Mouse (Mus musculus): Measurements from ENCODE around the gene Pet117. TPM values are rescaled to one million over a fixed set of nuclear protein-coding genes. Genes with fewer than 3 reads are reported as not detected.

Pet117 gene
- polyA plus RNA-seq, 1 experiment from 2014 or later = 3.1 TPM

DNA sequence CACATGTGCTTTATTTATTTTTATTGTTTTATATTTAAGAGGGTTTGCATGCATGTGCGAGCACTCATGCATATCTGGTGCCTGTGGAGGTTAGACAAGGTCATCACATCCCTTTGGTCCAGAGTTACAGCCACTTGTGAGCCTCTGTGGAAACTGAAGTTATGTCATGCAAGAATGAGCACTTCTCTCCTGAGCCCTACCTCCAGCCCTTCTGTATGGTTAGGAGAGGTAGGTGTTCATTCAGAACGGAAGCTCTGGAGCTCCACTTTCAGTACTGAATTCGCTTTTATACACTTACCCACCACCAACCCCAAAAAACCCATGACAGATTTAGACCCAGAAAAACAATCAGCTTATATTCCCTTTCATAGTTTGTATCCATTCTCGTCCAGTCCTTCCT, 2.8 kb downstream of the Pet117 start:
- peaks cover 17% of the 10 kb centered on the region for H3K36me3 ChIP-seq (ENCODE audit: control insufficient read depth, insufficient read depth)
- no peak overlapping the region for H3K9ac ChIP-seq (replicated peaks; ENCODE audit: low read depth, low read length)
- peaks cover 11% of the 10 kb centered on the region for H3K4me1 ChIP-seq (replicated peaks; ENCODE audit: control insufficient read depth, insufficient read depth, low read length)
- no peak for ATAC-seq
- H3K4me2 ChIP-seq (ENCODE audit: low read length) = no peak overlapping the region
- H3K27ac ChIP-seq (ENCODE audit: low read length) = no peak overlapping the region
- no peaks in the 10 kb centered on the region for H3K27me3 ChIP-seq (replicated peaks; ENCODE audit: control insufficient read depth, insufficient read depth, low read length)
- H3K4me3 ChIP-seq (replicated peaks; ENCODE audit: low read length) = no peak overlapping the region
- H3K9me3 ChIP-seq (ENCODE audit: control insufficient read depth, low read length) = no peaks in the 10 kb centered on the region
- 90% methylated on average over 4 of the region's 4 CpGs for WGBS

DNA sequence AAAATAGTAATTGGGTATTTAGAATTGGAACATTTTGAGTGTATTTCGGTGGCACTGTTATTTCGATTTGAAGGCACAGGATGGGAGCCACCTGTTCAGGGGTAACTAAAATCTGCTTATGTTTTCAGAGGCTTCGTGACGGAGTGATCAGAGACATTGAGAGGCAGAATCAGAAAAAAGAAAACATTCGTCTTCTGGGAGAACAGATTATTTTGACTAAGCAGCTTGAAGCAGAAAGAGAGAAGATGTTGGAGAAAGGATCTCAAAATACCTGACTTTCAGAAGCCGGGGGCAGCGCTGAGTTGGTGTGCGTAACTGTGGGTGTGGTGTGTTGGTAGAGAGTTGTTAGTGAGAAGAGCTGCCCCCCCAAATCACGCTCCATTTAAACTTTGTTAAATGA, 4.3 kb downstream of the Pet117 start:
- no peak overlapping the region for H3K4me2 ChIP-seq (ENCODE audit: low read length)
- no peaks in the 10 kb centered on the region for H3K27me3 ChIP-seq (replicated peaks; ENCODE audit: control insufficient read depth, insufficient read depth, low read length)
- WGBS = 90% methylated on average over 9 of the region's 9 CpGs
- H3K4me3 ChIP-seq (replicated peaks; ENCODE audit: low read length) = no peak overlapping the region
- H3K36me3 ChIP-seq (ENCODE audit: control insufficient read depth, insufficient read depth) = peaks cover 20% of the 10 kb centered on the region
- H3K27ac ChIP-seq (ENCODE audit: low read length) = no peak overlapping the region
- H3K9me3 ChIP-seq (ENCODE audit: control insufficient read depth, low read length) = no peaks in the 10 kb centered on the region
- ATAC-seq = no peak
- H3K4me1 ChIP-seq (replicated peaks; ENCODE audit: control insufficient read depth, insufficient read depth, low read length) = peaks cover 11% of the 10 kb centered on the region
- no peak overlapping the region for H3K9ac ChIP-seq (replicated peaks; ENCODE audit: low read depth, low read length)

DNA sequence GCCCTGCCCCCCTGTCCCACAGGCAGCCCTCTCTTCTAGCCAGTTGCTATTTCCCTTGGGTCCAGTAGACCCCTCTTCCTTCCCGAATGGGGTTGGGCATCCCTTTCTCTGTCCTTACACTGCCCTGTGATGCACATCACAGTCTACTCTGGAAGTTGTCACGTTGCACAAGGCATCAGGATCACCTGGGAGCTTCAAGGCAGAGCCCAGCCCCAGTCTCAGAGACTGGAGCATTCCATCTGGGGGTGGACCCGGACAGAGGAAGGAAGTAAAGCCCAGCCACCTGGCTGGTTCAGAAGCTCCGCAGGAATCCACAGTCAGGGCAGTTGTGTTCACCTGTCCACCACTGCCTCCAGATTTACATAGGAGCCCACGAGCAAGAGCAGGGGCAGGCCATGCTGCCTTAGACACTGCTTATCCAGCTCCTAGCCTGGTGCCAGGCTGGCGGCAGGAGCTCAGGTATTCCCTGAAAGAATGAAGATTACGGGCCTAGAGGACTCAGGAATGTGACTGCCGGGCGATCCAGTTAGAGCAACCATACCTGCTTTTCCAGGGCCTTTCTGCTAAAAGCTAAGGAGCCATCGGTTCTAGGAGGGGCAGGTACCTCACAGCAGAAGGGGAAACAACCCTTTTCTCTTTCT, 6.4 kb downstream of the Pet117 start:
- Histone ChIP-seq H3K4me2 (ENCODE audit: low read length) (no peak overlapping the region), H3K4me3 (replicated peaks; ENCODE audit: low read length) (no peak overlapping the region), H3K36me3 (ENCODE audit: control insufficient read depth, insufficient read depth) (peaks cover 28% of the 10 kb centered on the region), H3K27me3 (replicated peaks; ENCODE audit: control insufficient read depth, insufficient read depth, low read length) (no peaks in the 10 kb centered on the region), H3K9ac (replicated peaks; ENCODE audit: low read depth, low read length) (no peak overlapping the region), H3K9me3 (ENCODE audit: control insufficient read depth, low read length) (no peaks in the 10 kb centered on the region), H3K27ac (ENCODE audit: low read length) (no peak overlapping the region), H3K4me1 (replicated peaks; ENCODE audit: control insufficient read depth, insufficient read depth, low read length) (peaks cover 5% of the 10 kb centered on the region)
- WGBS = 94% methylated on average over 10 of the region's 10 CpGs
- no peak for ATAC-seq

DNA sequence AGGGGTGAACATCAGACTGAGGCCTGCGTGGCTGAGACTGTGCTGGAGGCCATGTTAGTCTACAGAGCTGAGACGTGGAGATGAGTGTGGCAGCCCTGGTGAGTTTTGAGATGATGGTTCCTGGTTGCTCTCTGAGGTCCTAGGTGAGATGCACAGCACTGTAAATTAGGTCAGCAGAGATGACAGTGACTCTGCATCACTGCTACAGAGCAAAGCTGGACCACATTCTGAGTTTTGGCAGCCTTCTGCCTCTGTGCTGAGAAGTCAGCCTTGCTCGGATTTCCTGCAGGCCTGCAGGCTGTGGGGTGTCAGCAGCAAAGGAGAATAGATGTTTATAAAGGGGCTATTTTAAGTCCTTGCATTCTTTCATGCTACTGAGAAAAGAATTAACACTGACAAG, 12.5 kb downstream of the Pet117 start:
- Histone ChIP-seq H3K9me3 (ENCODE audit: control insufficient read depth, low read length) (no peaks in the 10 kb centered on the region), H3K4me3 (replicated peaks; ENCODE audit: low read length) (no peak overlapping the region), H3K9ac (replicated peaks; ENCODE audit: low read depth, low read length) (no peak overlapping the region), H3K4me2 (ENCODE audit: low read length) (no peak overlapping the region), H3K36me3 (ENCODE audit: control insufficient read depth, insufficient read depth) (peaks cover 28% of the 10 kb centered on the region), H3K4me1 (replicated peaks; ENCODE audit: control insufficient read depth, insufficient read depth, low read length) (no peaks in the 10 kb centered on the region), H3K27ac (ENCODE audit: low read length) (no peak overlapping the region), H3K27me3 (replicated peaks; ENCODE audit: control insufficient read depth, insufficient read depth, low read length) (no peaks in the 10 kb centered on the region)
- WGBS = 67% methylated on average over 3 of the region's 3 CpGs
- ATAC-seq = no peak

DNA sequence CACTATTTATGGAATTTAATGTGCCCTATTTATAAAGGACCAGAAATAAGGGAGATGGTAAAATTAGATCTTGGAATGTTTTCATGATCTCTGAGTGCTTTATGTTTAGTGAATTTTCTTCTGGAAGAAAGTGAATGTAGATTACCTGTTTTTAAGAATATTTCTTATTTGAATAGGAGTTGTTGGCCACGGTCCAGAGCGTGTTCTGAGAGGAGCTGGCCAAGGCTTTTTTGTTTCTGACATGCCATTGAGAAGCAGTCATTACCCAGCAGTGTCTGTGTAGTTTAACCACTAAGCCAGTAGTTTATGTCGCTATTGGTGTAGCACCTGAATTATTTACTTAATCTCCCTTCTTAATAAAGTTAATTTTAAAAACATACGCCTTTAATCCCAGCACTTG, 12.9 kb downstream of the Pet117 start:
- H3K9me3 ChIP-seq (ENCODE audit: control insufficient read depth, low read length) = no peaks in the 10 kb centered on the region
- peaks cover 28% of the 10 kb centered on the region for H3K36me3 ChIP-seq (ENCODE audit: control insufficient read depth, insufficient read depth)
- no peak overlapping the region for H3K9ac ChIP-seq (replicated peaks; ENCODE audit: low read depth, low read length)
- no peak for ATAC-seq
- 85% methylated on average over 4 of the region's 4 CpGs for WGBS
- no peaks in the 10 kb centered on the region for H3K4me1 ChIP-seq (replicated peaks; ENCODE audit: control insufficient read depth, insufficient read depth, low read length)
- H3K4me3 ChIP-seq (replicated peaks; ENCODE audit: low read length) = no peak overlapping the region
- H3K27me3 ChIP-seq (replicated peaks; ENCODE audit: control insufficient read depth, insufficient read depth, low read length) = no peaks in the 10 kb centered on the region
- H3K4me2 ChIP-seq (ENCODE audit: low read length) = no peak overlapping the region
- no peak overlapping the region for H3K27ac ChIP-seq (ENCODE audit: low read length)

- Histone ChIP-seq H3K4me1 (replicated peaks; ENCODE audit: control insufficient read depth, insufficient read depth, low read length) (no peaks in the 10 kb centered on the region), H3K9me3 (ENCODE audit: control insufficient read depth, low read length) (no peaks in the 10 kb centered on the region), H3K27me3 (replicated peaks; ENCODE audit: control insufficient read depth, insufficient read depth, low read length) (no peaks in the 10 kb centered on the region), H3K36me3 (ENCODE audit: control insufficient read depth, insufficient read depth) (peaks cover 26% of the 10 kb centered on the region), H3K4me3 (replicated peaks; ENCODE audit: low read length) (no peak overlapping the region), H3K27ac (ENCODE audit: low read length) (no peak overlapping the region), H3K9ac (replicated peaks; ENCODE audit: low read depth, low read length) (no peak overlapping the region), H3K4me2 (ENCODE audit: low read length) (no peak overlapping the region)
- ATAC-seq = no peak
- WGBS = 84% methylated on average over 7 of the region's 7 CpGs
These were observed 13.9 kb downstream of the Pet117 start for GRCm38 (mm10) chr2:144382624-144383138.

GRCm38 (mm10) chr2:144386296-144386695, 17.5 kb downstream of the Pet117 start:
- ATAC-seq = no peak
- H3K36me3 ChIP-seq (ENCODE audit: control insufficient read depth, insufficient read depth) = peaks cover 28% of the 10 kb centered on the region
- WGBS = 54% methylated on average over 2 of the region's 2 CpGs

GRCm38 (mm10) chr2:144388416-144388815, 19.6 kb downstream of the Pet117 start:
- no peak overlapping the region for H3K9ac ChIP-seq (replicated peaks; ENCODE audit: low read depth, low read length)
- ATAC-seq = no peak
- H3K4me3 ChIP-seq (replicated peaks; ENCODE audit: low read length) = no peak overlapping the region
- peaks cover 26% of the 10 kb centered on the region for H3K36me3 ChIP-seq (ENCODE audit: control insufficient read depth, insufficient read depth)
- 75% methylated on average over 3 of the region's 3 CpGs for WGBS
- H3K9me3 ChIP-seq (ENCODE audit: control insufficient read depth, low read length) = no peaks in the 10 kb centered on the region
- H3K4me1 ChIP-seq (replicated peaks; ENCODE audit: control insufficient read depth, insufficient read depth, low read length) = no peaks in the 10 kb centered on the region
- no peaks in the 10 kb centered on the region for H3K27me3 ChIP-seq (replicated peaks; ENCODE audit: control insufficient read depth, insufficient read depth, low read length)
- no peak overlapping the region for H3K27ac ChIP-seq (ENCODE audit: low read length)
- no peak overlapping the region for H3K4me2 ChIP-seq (ENCODE audit: low read length)

More at GRCm38 (mm10) chr2:144386296-144386695, 17.5 kb downstream of the Pet117 start:
- H3K4me2 ChIP-seq (ENCODE audit: low read length) = no peak overlapping the region
- no peak overlapping the region for H3K9ac ChIP-seq (replicated peaks; ENCODE audit: low read depth, low read length)
- no peaks in the 10 kb centered on the region for H3K9me3 ChIP-seq (ENCODE audit: control insufficient read depth, low read length)
- H3K27ac ChIP-seq (ENCODE audit: low read length) = no peak overlapping the region
- no peak overlapping the region for H3K4me3 ChIP-seq (replicated peaks; ENCODE audit: low read length)
- no peaks in the 10 kb centered on the region for H3K4me1 ChIP-seq (replicated peaks; ENCODE audit: control insufficient read depth, insufficient read depth, low read length)
- no peaks in the 10 kb centered on the region for H3K27me3 ChIP-seq (replicated peaks; ENCODE audit: control insufficient read depth, insufficient read depth, low read length)

DNA sequence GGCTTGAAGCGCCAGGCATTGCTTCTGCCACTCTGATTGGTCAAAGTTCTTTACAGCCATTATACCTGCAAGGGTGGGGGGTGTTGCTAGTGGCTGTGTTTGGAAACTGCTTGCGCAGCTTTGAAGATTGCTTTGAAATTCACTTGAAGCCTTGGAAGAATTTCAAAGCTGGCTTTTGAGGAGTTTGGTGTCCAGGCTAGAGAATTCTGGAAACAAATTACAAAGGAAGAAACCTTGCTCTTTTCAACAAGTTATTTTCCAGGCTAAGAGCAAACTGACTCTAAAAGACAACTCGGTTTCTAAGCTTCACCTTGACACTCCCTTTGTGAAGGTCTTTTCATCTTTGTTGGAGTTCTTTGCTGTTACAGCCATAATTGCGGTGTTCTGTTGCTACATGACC, 30.7 kb downstream of the Pet117 start:
- H3K4me3 ChIP-seq (replicated peaks; ENCODE audit: low read length) = no peak overlapping the region
- H3K27me3 ChIP-seq (replicated peaks; ENCODE audit: control insufficient read depth, insufficient read depth, low read length) = no peaks in the 10 kb centered on the region
- no peak overlapping the region for H3K4me2 ChIP-seq (ENCODE audit: low read length)
- H3K4me1 ChIP-seq (replicated peaks; ENCODE audit: control insufficient read depth, insufficient read depth, low read length) = no peaks in the 10 kb centered on the region
- peaks cover 30% of the 10 kb centered on the region for H3K36me3 ChIP-seq (ENCODE audit: control insufficient read depth, insufficient read depth)
- no peaks in the 10 kb centered on the region for H3K9me3 ChIP-seq (ENCODE audit: control insufficient read depth, low read length)
- ATAC-seq = no peak
- WGBS = 90% methylated on average over 4 of the region's 4 CpGs
- H3K27ac ChIP-seq (ENCODE audit: low read length) = no peak overlapping the region
- H3K9ac ChIP-seq (replicated peaks; ENCODE audit: low read depth, low read length) = no peak overlapping the region

DNA sequence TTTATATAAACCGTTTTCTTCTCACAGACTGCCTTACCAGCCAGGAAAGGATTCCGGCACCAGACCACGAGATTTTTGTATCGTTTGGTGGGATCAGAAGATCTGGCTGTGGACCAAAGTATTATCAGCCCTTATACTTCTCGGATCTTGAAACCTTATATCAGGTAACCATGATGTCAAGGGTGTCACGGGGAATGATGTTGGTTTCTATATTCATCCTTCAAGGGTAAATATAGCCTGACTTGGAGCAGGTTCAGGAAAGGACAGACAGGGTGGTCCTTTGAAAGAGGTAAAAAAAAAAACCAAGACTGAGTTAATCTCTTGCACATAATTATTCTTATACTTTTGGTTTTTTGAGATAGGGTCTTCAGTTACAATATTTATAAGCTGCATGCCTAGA, 31.9 kb downstream of the Pet117 start:
- H3K4me1 ChIP-seq (replicated peaks; ENCODE audit: control insufficient read depth, insufficient read depth, low read length) = no peaks in the 10 kb centered on the region
- ATAC-seq = no peak
- H3K27me3 ChIP-seq (replicated peaks; ENCODE audit: control insufficient read depth, insufficient read depth, low read length) = no peaks in the 10 kb centered on the region
- H3K9ac ChIP-seq (replicated peaks; ENCODE audit: low read depth, low read length) = no peak overlapping the region
- peaks cover 25% of the 10 kb centered on the region; the same call in 1 of the 2 replicates for H3K36me3 ChIP-seq (ENCODE audit: control insufficient read depth, insufficient read depth)
- H3K4me2 ChIP-seq (ENCODE audit: low read length) = no peak overlapping the region
- H3K9me3 ChIP-seq (ENCODE audit: control insufficient read depth, low read length) = no peaks in the 10 kb centered on the region
- no peak overlapping the region for H3K4me3 ChIP-seq (replicated peaks; ENCODE audit: low read length)
- 94% methylated on average over 6 of the region's 6 CpGs for WGBS
- no peak overlapping the region for H3K27ac ChIP-seq (ENCODE audit: low read length)

Data from forebrain, embryonic 16.5 days (tissue).